ENCODE assay signal across 9 mouse cellular contexts in the genomic region with DNA sequence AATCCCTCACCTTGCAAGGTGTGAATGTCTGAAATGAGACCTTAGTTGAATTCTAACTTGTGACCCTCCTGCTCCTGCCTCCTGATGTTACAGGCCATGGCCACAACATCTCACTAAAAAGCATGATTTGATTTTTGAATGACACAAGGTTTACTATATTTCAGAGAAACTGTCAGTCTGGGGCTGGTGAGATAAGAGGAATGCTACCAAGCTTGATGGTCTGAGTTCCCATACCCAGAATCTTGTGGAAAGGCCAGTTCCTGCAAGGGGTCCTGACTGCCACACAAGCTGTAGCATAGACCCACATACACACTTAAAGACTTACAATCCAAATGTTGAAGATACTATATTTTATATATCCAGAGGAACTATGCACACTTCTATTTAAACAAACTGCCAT. TPM values are rescaled to one million over a fixed set of nuclear protein-coding genes. Genes with fewer than 3 reads are reported as not detected.
DNase-seq lines count a peak whose midpoint lies in the region; ATAC-seq lines count a peak whose summit lies in the region.
"Had no signal": no experiment of that assay in that cellular context is flagged by ENCODE, and none has a peak within 500 bp of the region (broad histone marks: within the 10 kb centered on the region; RNA-seq: fewer than 3 reads in every experiment).

No protein-coding gene starts in this region.

- H3K4me3 ChIP-seq in kidney, embryonic 14.5 days (ENCODE audit: low read length) = peak overlapping the region; percentile 58; the same call in 1 of the 2 replicates
- H3K4me3 ChIP-seq in embryonic facial prominence, embryonic 10.5 days = peak overlapping the region; percentile 97; the same call in 1 of the 2 replicates
- H3K4me3 ChIP-seq in forebrain, embryonic 14.5 days (ENCODE audit: low read depth, low read length) = 0 out of 2 replicates have a peak overlapping the region, but pooled peaks have one; percentile 80
- H3K4me3 ChIP-seq in liver, embryonic 13.5 days (replicated peaks) = peak overlapping the region; percentile 95

- H3K9me3 ChIP-seq in kidney, embryonic 14.5 days (ENCODE audit: control insufficient read depth, low read length) = no peaks in the 10 kb centered on the region
- H3K9me3 ChIP-seq in embryonic facial prominence, embryonic 10.5 days = no peaks in the 10 kb centered on the region
- H3K9me3 ChIP-seq in forebrain, embryonic 14.5 days (replicated peaks; ENCODE audit: control insufficient read depth, low read length) = no peaks in the 10 kb centered on the region
- H3K9me3 ChIP-seq in liver, embryonic 13.5 days (replicated peaks) = no peaks in the 10 kb centered on the region

- peaks cover 9% of the 10 kb centered on the region; the same call in 1 of the 2 replicates for H3K36me3 ChIP-seq in kidney, embryonic 14.5 days (ENCODE audit: control insufficient read depth, insufficient read depth, low read length)
- H3K36me3 ChIP-seq in embryonic facial prominence, embryonic 10.5 days (replicated peaks) = peaks cover 51% of the 10 kb centered on the region
- H3K36me3 ChIP-seq in forebrain, embryonic 14.5 days (ENCODE audit: control insufficient read depth, insufficient read depth, low read length) = 0 out of 2 replicates have a peak, but pooled peaks cover 8% of the 10 kb centered on the region
- peaks cover 42% of the 10 kb centered on the region for H3K36me3 ChIP-seq in liver, embryonic 13.5 days

- no peaks in the 10 kb centered on the region for H3K27me3 ChIP-seq in kidney, embryonic 14.5 days (ENCODE audit: control insufficient read depth, insufficient read depth, low read length)
- H3K27me3 ChIP-seq in embryonic facial prominence, embryonic 10.5 days (replicated peaks; ENCODE audit: low read depth, poor library complexity, severe bottlenecking) = no peaks in the 10 kb centered on the region
- no peaks in the 10 kb centered on the region for H3K27me3 ChIP-seq in forebrain, embryonic 14.5 days (replicated peaks; ENCODE audit: control insufficient read depth, insufficient read depth, low read length)
- no peaks in the 10 kb centered on the region for H3K27me3 ChIP-seq in liver, embryonic 13.5 days

- DNase-seq in kidney, postnatal 10 days = no peak
- DNase-seq in embryonic facial prominence, embryonic 10.5 days (ENCODE audit: low spot score) = no peak
- no peak for DNase-seq in forebrain, embryonic 14.5 days (ENCODE audit: low spot score)
- no peak for DNase-seq in liver, embryonic 13.5 days
- DNase-seq in adrenal gland, adult 18-20 months (ENCODE audit: low spot score in 2 of 2) = no peak
- no peak for DNase-seq in cerebellum, adult 9-11 months
- DNase-seq: lung, postnatal 4 days had no signal

- H3K4me1 ChIP-seq in kidney, embryonic 14.5 days (ENCODE audit: control insufficient read depth, insufficient read depth, low read length) = peaks cover 21% of the 10 kb centered on the region; the same call in 1 of the 2 replicates
- H3K4me1 ChIP-seq in embryonic facial prominence, embryonic 10.5 days = peaks cover 35% of the 10 kb centered on the region
- peaks cover 8% of the 10 kb centered on the region; the same call in 1 of the 2 replicates for H3K4me1 ChIP-seq in forebrain, embryonic 14.5 days (ENCODE audit: control insufficient read depth, insufficient read depth, low read length)
- peaks cover 70% of the 10 kb centered on the region for H3K4me1 ChIP-seq in liver, embryonic 13.5 days (replicated peaks)

- peak overlapping the region; percentile 66; the same call in 1 of the 2 replicates for H3K9ac ChIP-seq in kidney, embryonic 14.5 days (ENCODE audit: low read depth, low read length)
- peak overlapping the region; percentile 85 for H3K9ac ChIP-seq in forebrain, embryonic 14.5 days (ENCODE audit: low read length)
- peak overlapping the region; percentile 96 for H3K9ac ChIP-seq in liver, embryonic 13.5 days

- ATAC-seq in kidney, embryonic 14.5 days (ENCODE audit: low FRiP score, low TSS enrichment) = no peak
- no peak for ATAC-seq in forebrain, embryonic 14.5 days
- ATAC-seq in liver, embryonic 13.5 days (ENCODE audit: low read depth) = no peak
- ATAC-seq in inflammation-experienced regulatory T-cells, adult 6 months = no peak

- peak overlapping the region; percentile 84 for H3K4me2 ChIP-seq in kidney, embryonic 14.5 days (replicated peaks; ENCODE audit: low read depth, low read length)
- H3K4me2 ChIP-seq in forebrain, embryonic 14.5 days (ENCODE audit: low read length) = peak overlapping the region; percentile 88
- peak overlapping the region; percentile 84 for H3K4me2 ChIP-seq in liver, embryonic 13.5 days

- no peak overlapping the region for H3K27ac ChIP-seq in kidney, embryonic 14.5 days (ENCODE audit: low read depth, low read length)
- no peak overlapping the region for H3K27ac ChIP-seq in embryonic facial prominence, embryonic 10.5 days (replicated peaks)
- H3K27ac ChIP-seq in forebrain, embryonic 14.5 days (ENCODE audit: low read depth, low read length) = no peak overlapping the region
- H3K27ac ChIP-seq in liver, embryonic 13.5 days = peak overlapping the region; percentile 65

RNA-seq across cellular contexts. Expression of a gene that starts 9.3 kb away (rescaled TPM):
- polyA plus RNA-seq in kidney, embryonic 14.5 days (2014; fragmentation: Nextera tagmentation; extraction: Ambion mirVana) = 71.8 and 87.1 TPM in 2 replicates
- 168 and 176 TPM in 2 replicates for polyA plus RNA-seq in embryonic facial prominence, embryonic 10.5 days (2016; fragmentation: Nextera tagmentation; extraction: Ambion mirVana)
- polyA plus RNA-seq in forebrain, embryonic 14.5 days (2014; fragmentation: Nextera tagmentation; extraction: Ambion mirVana) = 51.1 and 52.1 TPM in 2 replicates
- 63.3 and 75.0 TPM in 2 replicates for polyA plus RNA-seq in liver, embryonic 13.5 days (2015; fragmentation: Nextera tagmentation; extraction: Ambion mirVana)
- total RNA-seq in adrenal gland, adult 18-20 months (2021) = 10 to 100 TPM; 33.6 to 34.9 TPM
- polyA plus RNA-seq in inflammation-experienced regulatory T-cells, adult 6 months (2017; shearing (Covaris generic)) = 10 to 100 TPM; 41.0 to 78.9 (median 43.9) TPM

RNA-seq across cellular contexts. Expression of a gene that starts 26.2 kb away (rescaled TPM):
- polyA plus RNA-seq in kidney, embryonic 14.5 days (2014; fragmentation: Nextera tagmentation; extraction: Ambion mirVana) = 26.7 and 36.1 TPM in 2 replicates
- polyA plus RNA-seq in embryonic facial prominence, embryonic 10.5 days (2016; fragmentation: Nextera tagmentation; extraction: Ambion mirVana) = 38.2 and 42.8 TPM in 2 replicates
- polyA plus RNA-seq in forebrain, embryonic 14.5 days (2014; fragmentation: Nextera tagmentation; extraction: Ambion mirVana) = 5.9 and 7.8 TPM in 2 replicates
- polyA plus RNA-seq in liver, embryonic 13.5 days (2015; fragmentation: Nextera tagmentation; extraction: Ambion mirVana) = 4.7 and 4.8 TPM in 2 replicates
- total RNA-seq in adrenal gland, adult 18-20 months (2021) = 10 to 100 TPM; 18.3 to 22.0 TPM
- 1 to 10 TPM; 5.1 to 6.4 (median 5.9) TPM for polyA plus RNA-seq in inflammation-experienced regulatory T-cells, adult 6 months (2017; shearing (Covaris generic))

RNA-seq across cellular contexts. Expression of a gene that starts 52.0 kb away (rescaled TPM):
- 327 and 329 TPM in 2 replicates for polyA plus RNA-seq in kidney, embryonic 14.5 days (2014; fragmentation: Nextera tagmentation; extraction: Ambion mirVana)
- polyA plus RNA-seq in embryonic facial prominence, embryonic 10.5 days (2016; fragmentation: Nextera tagmentation; extraction: Ambion mirVana) = 411 and 431 TPM in 2 replicates
- 264 and 269 TPM in 2 replicates for polyA plus RNA-seq in forebrain, embryonic 14.5 days (2014; fragmentation: Nextera tagmentation; extraction: Ambion mirVana)
- 282 and 290 TPM in 2 replicates for polyA plus RNA-seq in liver, embryonic 13.5 days (2015; fragmentation: Nextera tagmentation; extraction: Ambion mirVana)
- 100 to 1,000 TPM; 156 to 162 TPM for total RNA-seq in adrenal gland, adult 18-20 months (2021)
- 100 to 1,000 TPM; 159 to 219 (median 191) TPM for polyA plus RNA-seq in inflammation-experienced regulatory T-cells, adult 6 months (2017; shearing (Covaris generic))

RNA-seq across cellular contexts. Expression of a gene that starts 52.1 kb away (rescaled TPM):
- 145 and 146 TPM in 2 replicates for polyA plus RNA-seq in kidney, embryonic 14.5 days (2014; fragmentation: Nextera tagmentation; extraction: Ambion mirVana)
- 154 and 161 TPM in 2 replicates for polyA plus RNA-seq in embryonic facial prominence, embryonic 10.5 days (2016; fragmentation: Nextera tagmentation; extraction: Ambion mirVana)
- polyA plus RNA-seq in forebrain, embryonic 14.5 days (2014; fragmentation: Nextera tagmentation; extraction: Ambion mirVana) = 118 and 129 TPM in 2 replicates
- 81.2 and 84.0 TPM in 2 replicates for polyA plus RNA-seq in liver, embryonic 13.5 days (2015; fragmentation: Nextera tagmentation; extraction: Ambion mirVana)
- total RNA-seq in adrenal gland, adult 18-20 months (2021) = 100 to 1,000 TPM; 122 to 124 TPM
- 100 to 1,000 TPM in 2 of 3 experiments, 10 to 100 TPM in 1; 95.6 to 122 (median 112) TPM for polyA plus RNA-seq in inflammation-experienced regulatory T-cells, adult 6 months (2017; shearing (Covaris generic))
